Mouse (Mus musculus): ENCODE measurements around the gene Cpped1. TPM values are rescaled to one million over a fixed set of nuclear protein-coding genes. Genes with fewer than 3 reads are reported as not detected.

The Cpped1 gene
- polyA plus RNA-seq, 1 experiment from 2014 or later, result 18.4 TPM

DNA sequence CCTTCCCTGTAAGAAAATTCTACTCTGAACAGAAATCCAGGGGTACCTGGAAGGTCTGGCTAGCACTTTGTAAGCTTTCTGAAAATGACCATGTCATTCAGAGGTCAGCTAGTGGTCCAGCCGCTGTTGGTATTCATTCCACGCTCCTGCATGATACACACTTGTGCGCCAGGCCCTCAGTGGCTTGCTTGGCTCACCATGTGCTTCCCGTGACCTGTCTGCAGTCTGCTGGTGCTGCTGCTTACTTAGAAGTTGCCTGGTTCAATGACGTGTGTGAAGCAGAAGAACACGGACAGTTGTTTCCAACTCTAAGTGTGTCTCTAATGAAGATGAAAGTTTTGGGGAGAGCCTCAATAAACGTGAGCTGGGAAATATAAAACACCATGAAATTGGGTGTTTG, 7.2 kb downstream of the Cpped1 start:
- Histone ChIP-seq H3K4me1 (ENCODE audit: control insufficient read depth, insufficient read depth, low read length) (no peaks in the 10 kb centered on the region), H3K9ac (ENCODE audit: low read length) (no peak overlapping the region)

GRCm38 (mm10) chr16:11900341-11900740, 8.9 kb downstream of the Cpped1 start:
- DNase-seq (ENCODE audit: low spot score) (no peak), ATAC-seq (ENCODE audit: insufficient number of reproducible peaks, low FRiP score, low TSS enrichment, low read depth) (no peak)
- Histone ChIP-seq H3K9me3 (ENCODE audit: control insufficient read depth, low read length) (no peaks in the 10 kb centered on the region), H3K4me1 (ENCODE audit: control insufficient read depth, insufficient read depth, low read length) (no peaks in the 10 kb centered on the region), H3K4me2 (ENCODE audit: low read depth, severe bottlenecking) (no peak overlapping the region), H3K4me3 (ENCODE audit: low read depth, low read length) (no peak overlapping the region), H3K27me3 (ENCODE audit: control insufficient read depth, insufficient read depth, low read length) (no peaks in the 10 kb centered on the region), H3K27ac (replicated peaks; ENCODE audit: low read depth, low read length) (no peak overlapping the region), H3K36me3 (ENCODE audit: control insufficient read depth, insufficient read depth, low read length) (no peaks in the 10 kb centered on the region), H3K9ac (ENCODE audit: low read length) (no peak overlapping the region)
- 89% methylated on average over 6 of the region's 6 CpGs for WGBS

More for the DNA sequence above, 7.2 kb downstream of the Cpped1 start:
- H3K4me3 ChIP-seq (ENCODE audit: low read depth, low read length), result no peak overlapping the region
- WGBS, result 90% methylated on average over 7 of the region's 7 CpGs
- H3K27ac ChIP-seq (replicated peaks; ENCODE audit: low read depth, low read length), result no peak overlapping the region
- no peak for ATAC-seq (ENCODE audit: insufficient number of reproducible peaks, low FRiP score, low TSS enrichment, low read depth)
- H3K9me3 ChIP-seq (ENCODE audit: control insufficient read depth, low read length), result no peaks in the 10 kb centered on the region
- DNase-seq (ENCODE audit: low spot score), result no peak
- no peaks in the 10 kb centered on the region for H3K36me3 ChIP-seq (ENCODE audit: control insufficient read depth, insufficient read depth, low read length)
- H3K4me2 ChIP-seq (ENCODE audit: low read depth, severe bottlenecking), result no peak overlapping the region
- no peaks in the 10 kb centered on the region for H3K27me3 ChIP-seq (ENCODE audit: control insufficient read depth, insufficient read depth, low read length)

DNA sequence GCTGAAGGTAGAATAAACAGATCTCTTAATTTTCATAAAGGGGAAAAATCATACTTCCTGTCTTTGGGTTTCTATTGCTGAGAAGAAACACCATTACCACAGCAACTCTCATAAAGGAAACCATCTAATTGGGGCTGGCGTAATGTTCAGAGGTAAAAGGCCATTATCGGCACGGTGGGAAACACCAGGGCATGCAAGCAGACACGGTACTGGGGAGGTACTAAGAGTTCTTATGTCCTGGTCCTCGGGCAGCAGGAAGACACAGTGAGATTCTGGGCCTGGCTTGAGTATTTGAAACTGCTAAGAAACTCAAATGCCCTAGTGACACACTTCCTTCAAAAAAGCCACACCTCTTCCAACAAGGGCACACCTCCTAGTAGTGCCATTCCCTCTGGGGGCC, 12.8 kb downstream of the Cpped1 start:
- Histone ChIP-seq H3K9ac (ENCODE audit: low read length) (no peak overlapping the region), H3K36me3 (ENCODE audit: control insufficient read depth, insufficient read depth, low read length) (no peaks in the 10 kb centered on the region), H3K27ac (replicated peaks; ENCODE audit: low read depth, low read length) (no peak overlapping the region), H3K4me1 (ENCODE audit: control insufficient read depth, insufficient read depth, low read length) (no peaks in the 10 kb centered on the region), H3K4me2 (ENCODE audit: low read depth, severe bottlenecking) (no peak overlapping the region), H3K9me3 (ENCODE audit: control insufficient read depth, low read length) (no peaks in the 10 kb centered on the region), H3K4me3 (ENCODE audit: low read depth, low read length) (no peak overlapping the region), H3K27me3 (ENCODE audit: control insufficient read depth, insufficient read depth, low read length) (no peaks in the 10 kb centered on the region)
- ATAC-seq (ENCODE audit: insufficient number of reproducible peaks, low FRiP score, low TSS enrichment, low read depth), result no peak
- WGBS, result 59% methylated on average over 5 of the region's 5 CpGs
- no peak for DNase-seq (ENCODE audit: low spot score)

DNA sequence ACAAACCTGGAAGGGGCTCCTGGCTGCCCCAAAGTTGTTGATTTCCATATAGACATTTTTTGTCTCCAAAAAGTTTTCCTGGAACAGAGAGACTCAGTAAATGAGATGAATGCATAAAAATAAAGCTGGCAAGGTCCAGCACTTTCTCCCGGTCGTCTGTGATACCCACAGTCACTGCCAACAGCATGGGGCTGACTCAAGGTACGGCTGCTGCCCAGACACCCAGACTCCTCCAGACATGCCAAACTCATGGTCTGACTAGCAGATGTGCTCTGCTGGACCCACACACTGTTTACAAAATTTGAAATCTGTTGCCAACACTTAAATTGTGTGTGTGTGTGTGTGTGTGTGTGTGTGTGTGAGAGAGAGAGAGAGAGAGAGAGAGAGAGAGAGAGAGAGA, 14.4 kb downstream of the Cpped1 start:
- H3K9ac ChIP-seq (ENCODE audit: low read length), result no peak overlapping the region
- no peaks in the 10 kb centered on the region for H3K9me3 ChIP-seq (ENCODE audit: control insufficient read depth, low read length)
- no peak for ATAC-seq (ENCODE audit: insufficient number of reproducible peaks, low FRiP score, low TSS enrichment, low read depth)
- DNase-seq (ENCODE audit: low spot score), result no peak
- no peaks in the 10 kb centered on the region for H3K27me3 ChIP-seq (ENCODE audit: control insufficient read depth, insufficient read depth, low read length)
- H3K4me3 ChIP-seq (ENCODE audit: low read depth, low read length), result no peak overlapping the region
- 87% methylated on average over 3 of the region's 3 CpGs for WGBS
- no peak overlapping the region for H3K4me2 ChIP-seq (ENCODE audit: low read depth, severe bottlenecking)
- no peak overlapping the region for H3K27ac ChIP-seq (replicated peaks; ENCODE audit: low read depth, low read length)
- H3K4me1 ChIP-seq (ENCODE audit: control insufficient read depth, insufficient read depth, low read length), result no peaks in the 10 kb centered on the region
- no peaks in the 10 kb centered on the region for H3K36me3 ChIP-seq (ENCODE audit: control insufficient read depth, insufficient read depth, low read length)

DNA sequence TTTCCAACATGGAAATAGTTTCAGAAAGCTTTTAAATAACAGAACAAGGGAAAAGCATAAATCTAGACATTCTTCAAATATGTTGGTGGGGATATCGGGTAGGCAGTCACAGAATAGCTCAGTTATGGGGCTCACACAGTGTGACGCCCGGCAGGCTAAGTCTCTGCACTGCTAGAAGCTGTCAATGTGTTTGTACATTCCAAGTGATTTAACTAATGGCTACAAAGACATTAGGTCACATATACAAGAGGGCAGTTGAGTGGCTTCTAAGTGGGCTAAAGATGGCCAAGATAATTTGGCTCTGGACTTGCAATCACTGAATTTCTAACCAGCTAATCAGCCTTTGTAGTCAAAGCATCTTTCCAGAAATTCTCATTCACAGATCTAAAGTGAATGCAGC, 19.1 kb downstream of the Cpped1 start:
- Histone ChIP-seq H3K9me3 (ENCODE audit: control insufficient read depth, low read length) (no peaks in the 10 kb centered on the region), H3K9ac (ENCODE audit: low read length) (no peak overlapping the region), H3K4me1 (ENCODE audit: control insufficient read depth, insufficient read depth, low read length) (no peaks in the 10 kb centered on the region), H3K4me3 (ENCODE audit: low read depth, low read length) (no peak overlapping the region), H3K36me3 (ENCODE audit: control insufficient read depth, insufficient read depth, low read length) (no peaks in the 10 kb centered on the region), H3K27ac (replicated peaks; ENCODE audit: low read depth, low read length) (no peak overlapping the region), H3K4me2 (ENCODE audit: low read depth, severe bottlenecking) (no peak overlapping the region), H3K27me3 (ENCODE audit: control insufficient read depth, insufficient read depth, low read length) (no peaks in the 10 kb centered on the region)
- ATAC-seq (ENCODE audit: insufficient number of reproducible peaks, low FRiP score, low TSS enrichment, low read depth) (no peak), DNase-seq (ENCODE audit: low spot score) (no peak)
- 49% methylated on average over 3 of the region's 3 CpGs for WGBS

DNA sequence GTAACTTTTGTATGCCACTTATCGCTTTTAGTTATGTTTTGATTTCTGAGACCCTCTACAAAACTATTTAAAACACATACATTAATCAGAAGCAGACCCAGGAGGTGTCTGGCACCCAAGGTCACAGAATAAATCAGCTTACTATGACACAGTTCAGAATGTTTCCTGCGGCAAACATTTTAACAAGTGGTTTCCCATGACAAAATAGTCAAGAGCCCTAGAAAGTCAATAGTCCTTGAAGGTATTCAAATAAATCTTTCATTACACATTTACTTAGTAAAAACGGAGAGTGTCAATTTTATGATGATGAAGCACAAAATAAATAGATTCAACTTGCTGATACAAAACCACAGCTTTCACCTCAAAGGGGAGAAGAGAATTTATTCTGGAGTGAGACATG, 19.5 kb downstream of the Cpped1 start:
- H3K4me3 ChIP-seq (ENCODE audit: low read depth, low read length), result no peak overlapping the region
- DNase-seq (ENCODE audit: low spot score) (no peak), ATAC-seq (ENCODE audit: insufficient number of reproducible peaks, low FRiP score, low TSS enrichment, low read depth) (no peak)
- 57% methylated on average over 3 of the region's 3 CpGs for WGBS
- no peaks in the 10 kb centered on the region for H3K36me3 ChIP-seq (ENCODE audit: control insufficient read depth, insufficient read depth, low read length)
- H3K27ac ChIP-seq (replicated peaks; ENCODE audit: low read depth, low read length), result no peak overlapping the region
- no peaks in the 10 kb centered on the region for H3K27me3 ChIP-seq (ENCODE audit: control insufficient read depth, insufficient read depth, low read length)
- no peaks in the 10 kb centered on the region for H3K4me1 ChIP-seq (ENCODE audit: control insufficient read depth, insufficient read depth, low read length)
- no peak overlapping the region for H3K9ac ChIP-seq (ENCODE audit: low read length)
- H3K4me2 ChIP-seq (ENCODE audit: low read depth, severe bottlenecking), result no peak overlapping the region
- no peaks in the 10 kb centered on the region for H3K9me3 ChIP-seq (ENCODE audit: control insufficient read depth, low read length)

GRCm38 (mm10) chr16:11881795-11882194, 27.4 kb downstream of the Cpped1 start:
- no peaks in the 10 kb centered on the region for H3K27me3 ChIP-seq (ENCODE audit: control insufficient read depth, insufficient read depth, low read length)
- 85% methylated on average over 6 of the region's 6 CpGs for WGBS
- H3K27ac ChIP-seq (replicated peaks; ENCODE audit: low read depth, low read length), result no peak overlapping the region

DNA sequence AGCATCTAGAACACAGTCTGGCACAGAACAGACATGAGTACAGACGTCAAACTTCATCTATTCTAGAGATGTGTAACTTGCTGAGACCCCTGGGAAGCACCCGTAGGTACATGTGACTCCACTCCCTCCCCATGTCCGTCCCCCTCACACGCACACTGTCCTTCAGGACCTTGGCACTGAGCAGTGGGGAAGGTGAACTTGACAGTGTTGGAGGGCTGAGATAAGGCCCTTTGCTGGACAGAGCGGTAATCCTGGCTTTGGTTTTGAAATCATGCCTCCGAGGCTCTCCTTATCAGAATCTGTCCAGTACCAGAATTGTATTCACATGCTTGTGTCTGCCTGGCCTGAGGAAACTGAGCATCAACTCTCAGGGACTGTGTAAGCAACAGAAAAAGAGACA, 28.8 kb downstream of the Cpped1 start:
- no peaks in the 10 kb centered on the region for H3K9me3 ChIP-seq (ENCODE audit: control insufficient read depth, low read length)
- no peaks in the 10 kb centered on the region for H3K4me1 ChIP-seq (ENCODE audit: control insufficient read depth, insufficient read depth, low read length)
- H3K4me3 ChIP-seq (ENCODE audit: low read depth, low read length), result no peak overlapping the region
- no peak overlapping the region for H3K9ac ChIP-seq (ENCODE audit: low read length)
- 91% methylated on average over 6 of the region's 6 CpGs for WGBS
- H3K27ac ChIP-seq (replicated peaks; ENCODE audit: low read depth, low read length), result no peak overlapping the region
- H3K36me3 ChIP-seq (ENCODE audit: control insufficient read depth, insufficient read depth, low read length), result no peaks in the 10 kb centered on the region
- H3K4me2 ChIP-seq (ENCODE audit: low read depth, severe bottlenecking), result no peak overlapping the region
- no peak for ATAC-seq (ENCODE audit: insufficient number of reproducible peaks, low FRiP score, low TSS enrichment, low read depth)
- no peak for DNase-seq (ENCODE audit: low spot score)
- no peaks in the 10 kb centered on the region for H3K27me3 ChIP-seq (ENCODE audit: control insufficient read depth, insufficient read depth, low read length)

More at GRCm38 (mm10) chr16:11881795-11882194, 27.4 kb downstream of the Cpped1 start:
- H3K36me3 ChIP-seq (ENCODE audit: control insufficient read depth, insufficient read depth, low read length), result no peaks in the 10 kb centered on the region
- no peaks in the 10 kb centered on the region for H3K4me1 ChIP-seq (ENCODE audit: control insufficient read depth, insufficient read depth, low read length)
- DNase-seq (ENCODE audit: low spot score), result no peak
- no peak for ATAC-seq (ENCODE audit: insufficient number of reproducible peaks, low FRiP score, low TSS enrichment, low read depth)
- no peak overlapping the region for H3K4me3 ChIP-seq (ENCODE audit: low read depth, low read length)
- H3K9ac ChIP-seq (ENCODE audit: low read length), result no peak overlapping the region
- H3K9me3 ChIP-seq (ENCODE audit: control insufficient read depth, low read length), result no peaks in the 10 kb centered on the region
- H3K4me2 ChIP-seq (ENCODE audit: low read depth, severe bottlenecking), result no peak overlapping the region

GRCm38 (mm10) chr16:11879196-11879595, 30.0 kb downstream of the Cpped1 start:
- Histone ChIP-seq H3K27ac (replicated peaks; ENCODE audit: low read depth, low read length) (no peak overlapping the region), H3K4me2 (ENCODE audit: low read depth, severe bottlenecking) (no peak overlapping the region), H3K9me3 (ENCODE audit: control insufficient read depth, low read length) (no peaks in the 10 kb centered on the region), H3K4me3 (ENCODE audit: low read depth, low read length) (no peak overlapping the region), H3K4me1 (ENCODE audit: control insufficient read depth, insufficient read depth, low read length) (no peaks in the 10 kb centered on the region), H3K27me3 (ENCODE audit: control insufficient read depth, insufficient read depth, low read length) (no peaks in the 10 kb centered on the region), H3K36me3 (ENCODE audit: control insufficient read depth, insufficient read depth, low read length) (no peaks in the 10 kb centered on the region), H3K9ac (ENCODE audit: low read length) (no peak overlapping the region)
- WGBS, result 90% methylated on average over 6 of the region's 6 CpGs
- DNase-seq (ENCODE audit: low spot score), result no peak
- ATAC-seq (ENCODE audit: insufficient number of reproducible peaks, low FRiP score, low TSS enrichment, low read depth), result no peak

Data from limb, embryonic 11.5 days (tissue).